Mouse (Mus musculus): ENCODE measurements around the gene Iqch. TPM values are rescaled to one million over a fixed set of nuclear protein-coding genes. Genes with fewer than 3 reads are reported as not detected.

The Iqch gene
- polyA plus RNA-seq, 1 experiment from 2014 or later, result 0.17 TPM

DNA sequence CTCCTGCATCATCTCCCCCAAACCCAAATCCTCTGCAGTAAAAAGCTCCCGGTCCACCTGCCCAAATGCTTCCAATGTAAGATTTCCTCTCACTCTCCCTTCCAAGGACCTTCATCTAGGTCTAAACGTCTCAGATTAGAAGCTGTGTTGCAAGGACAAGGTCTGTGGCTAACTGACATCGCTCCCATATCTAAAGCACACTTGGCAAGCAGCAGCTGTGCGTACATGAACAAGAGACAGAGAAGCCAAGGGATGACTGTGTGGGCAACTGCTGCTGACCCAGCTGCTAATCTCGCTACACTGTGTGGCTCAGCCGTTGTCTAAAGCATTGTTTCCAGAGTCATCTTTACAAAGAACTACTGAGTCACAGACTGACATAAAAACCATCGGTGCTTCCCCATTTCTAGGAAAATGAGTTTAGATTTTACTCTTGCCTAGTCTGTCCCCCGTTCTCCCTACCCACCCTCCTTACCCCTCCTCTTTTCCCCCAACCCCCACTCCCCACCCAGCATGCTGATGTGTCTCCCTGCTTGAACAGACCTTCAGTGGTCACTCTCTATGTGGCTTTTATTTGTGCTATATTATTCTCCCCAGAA, 10.5 kb downstream of the Iqch start:
- no peak overlapping the region for H3K27ac ChIP-seq (replicated peaks; ENCODE audit: low read depth, low read length)
- H3K27me3 ChIP-seq (ENCODE audit: control insufficient read depth, insufficient read depth, low read length), result no peaks in the 10 kb centered on the region
- H3K9me3 ChIP-seq (ENCODE audit: control insufficient read depth, low read length), result no peaks in the 10 kb centered on the region; the same call in 1 of the 2 replicates
- no peak for ATAC-seq (ENCODE audit: insufficient number of reproducible peaks, low FRiP score, low TSS enrichment, low read depth)
- no peaks in the 10 kb centered on the region for H3K36me3 ChIP-seq (ENCODE audit: control insufficient read depth, insufficient read depth, low read length)
- no peak overlapping the region for H3K4me3 ChIP-seq (ENCODE audit: low read depth, low read length)
- no peak overlapping the region for H3K4me2 ChIP-seq (ENCODE audit: low read depth, severe bottlenecking)
- no peak for DNase-seq (ENCODE audit: low spot score)
- H3K4me1 ChIP-seq (ENCODE audit: control insufficient read depth, insufficient read depth, low read length), result peaks cover 18% of the 10 kb centered on the region; the same call in 1 of the 2 replicates
- no peak overlapping the region for H3K9ac ChIP-seq (ENCODE audit: low read length)
- WGBS, result 89% methylated on average over 8 of the region's 8 CpGs

DNA sequence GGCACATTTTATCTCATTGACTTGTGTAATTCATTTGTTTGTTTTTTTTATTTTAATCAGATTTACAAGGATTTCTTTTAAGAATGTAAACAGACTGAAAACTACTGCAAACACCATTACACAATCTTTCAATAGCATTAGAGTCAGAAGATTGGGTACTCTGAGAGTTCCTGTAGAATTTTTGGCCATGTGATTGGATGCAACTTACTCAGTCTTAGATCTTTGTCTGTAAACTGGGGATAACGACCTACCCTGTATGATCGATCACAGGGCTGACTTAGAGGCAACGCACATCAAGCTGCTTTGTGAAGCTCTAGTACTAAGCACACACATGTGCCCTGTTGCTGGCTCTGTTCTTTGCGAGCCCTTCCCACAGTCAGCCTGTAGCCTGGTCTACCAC, 11.7 kb downstream of the Iqch start:
- peaks cover 14% of the 10 kb centered on the region; the same call in 1 of the 2 replicates for H3K4me1 ChIP-seq (ENCODE audit: control insufficient read depth, insufficient read depth, low read length)
- no peak overlapping the region for H3K4me2 ChIP-seq (ENCODE audit: low read depth, severe bottlenecking)
- no peaks in the 10 kb centered on the region; the same call in 1 of the 2 replicates for H3K9me3 ChIP-seq (ENCODE audit: control insufficient read depth, low read length)
- H3K27me3 ChIP-seq (ENCODE audit: control insufficient read depth, insufficient read depth, low read length), result no peaks in the 10 kb centered on the region
- DNase-seq (ENCODE audit: low spot score) (no peak), ATAC-seq (ENCODE audit: insufficient number of reproducible peaks, low FRiP score, low TSS enrichment, low read depth) (no peak)
- H3K27ac ChIP-seq (replicated peaks; ENCODE audit: low read depth, low read length), result no peak overlapping the region
- no peak overlapping the region for H3K4me3 ChIP-seq (ENCODE audit: low read depth, low read length)
- WGBS, result 84% methylated on average over 4 of the region's 4 CpGs
- no peak overlapping the region for H3K9ac ChIP-seq (ENCODE audit: low read length)
- H3K36me3 ChIP-seq (ENCODE audit: control insufficient read depth, insufficient read depth, low read length), result no peaks in the 10 kb centered on the region

DNA sequence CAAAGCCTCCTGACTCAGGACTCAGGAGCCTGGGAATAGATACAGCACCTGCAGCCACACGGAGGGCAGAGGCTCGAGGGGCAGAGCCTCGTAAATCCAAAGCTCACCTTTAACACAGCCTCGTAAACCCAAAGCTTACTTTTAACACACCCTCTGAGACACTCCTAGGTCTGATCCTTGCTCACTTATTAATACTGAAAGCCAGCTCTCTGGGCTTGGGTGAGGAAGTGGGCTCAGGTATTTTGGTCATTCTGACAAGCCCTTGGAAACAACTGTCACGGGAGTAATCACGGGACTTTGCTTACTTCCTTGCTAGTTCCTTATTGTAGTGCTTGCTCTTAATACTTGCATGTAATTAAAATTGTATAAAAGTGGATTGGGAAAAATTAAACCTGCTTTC, 13.1 kb downstream of the Iqch start:
- WGBS, result 35% methylated on average over 6 of the region's 6 CpGs
- Histone ChIP-seq H3K27ac (replicated peaks; ENCODE audit: low read depth, low read length) (no peak overlapping the region), H3K36me3 (ENCODE audit: control insufficient read depth, insufficient read depth, low read length) (no peaks in the 10 kb centered on the region), H3K9me3 (ENCODE audit: control insufficient read depth, low read length) (no peaks in the 10 kb centered on the region; the same call in 1 of the 2 replicates), H3K27me3 (ENCODE audit: control insufficient read depth, insufficient read depth, low read length) (no peaks in the 10 kb centered on the region), H3K4me2 (ENCODE audit: low read depth, severe bottlenecking) (no peak overlapping the region), H3K9ac (ENCODE audit: low read length) (no peak overlapping the region), H3K4me3 (ENCODE audit: low read depth, low read length) (no peak overlapping the region), H3K4me1 (ENCODE audit: control insufficient read depth, insufficient read depth, low read length) (0 out of 2 replicates have a peak, but pooled peaks cover 4% of the 10 kb centered on the region)
- ATAC-seq (ENCODE audit: insufficient number of reproducible peaks, low FRiP score, low TSS enrichment, low read depth) (no peak), DNase-seq (ENCODE audit: low spot score) (no peak)

DNA sequence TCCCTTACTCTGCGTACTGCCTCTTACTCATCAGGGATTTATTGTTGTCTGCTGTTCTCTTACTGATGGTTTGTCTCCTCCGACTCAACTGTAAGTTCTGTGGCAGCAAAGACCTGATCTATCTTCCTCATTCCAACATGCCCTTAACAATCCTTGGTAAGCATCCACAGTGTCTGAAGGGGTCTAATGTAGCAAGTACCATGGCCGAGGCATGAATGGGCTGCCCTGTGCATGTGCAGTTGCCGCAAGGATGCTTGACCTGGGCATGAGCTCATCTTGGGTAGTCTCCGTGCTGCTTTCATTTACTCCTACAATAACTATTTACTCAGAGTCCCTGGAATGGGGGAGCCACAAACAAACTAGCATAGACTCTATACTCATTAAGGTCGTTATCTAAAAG, 17.0 kb downstream of the Iqch start:
- WGBS, result 89% methylated on average over 6 of the region's 6 CpGs
- no peaks in the 10 kb centered on the region; the same call in 1 of the 2 replicates for H3K9me3 ChIP-seq (ENCODE audit: control insufficient read depth, low read length)
- DNase-seq (ENCODE audit: low spot score), result no peak

DNA sequence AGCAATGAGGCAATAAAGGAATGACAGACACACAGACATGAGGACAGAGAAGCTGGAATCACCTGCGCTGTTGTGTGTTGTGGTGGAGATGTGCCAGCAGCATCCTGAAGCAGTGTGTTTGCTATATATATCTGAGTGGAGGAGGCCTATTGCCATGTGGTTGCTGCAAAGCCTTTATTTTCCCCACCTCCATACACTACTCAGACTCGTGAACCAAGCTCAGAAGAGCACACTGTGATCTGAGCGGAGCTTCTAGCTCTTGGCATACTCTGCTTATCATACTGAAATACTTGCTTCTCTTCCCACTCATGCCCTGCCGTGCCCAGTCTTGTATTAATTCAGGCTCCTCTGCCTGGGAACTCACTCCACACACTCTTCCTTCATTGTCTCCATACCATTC, 20.5 kb downstream of the Iqch start:
- Histone ChIP-seq H3K27ac (replicated peaks; ENCODE audit: low read depth, low read length) (no peak overlapping the region), H3K9ac (ENCODE audit: low read length) (no peak overlapping the region), H3K4me2 (ENCODE audit: low read depth, severe bottlenecking) (no peak overlapping the region), H3K4me3 (ENCODE audit: low read depth, low read length) (no peak overlapping the region), H3K4me1 (ENCODE audit: control insufficient read depth, insufficient read depth, low read length) (no peaks in the 10 kb centered on the region), H3K36me3 (ENCODE audit: control insufficient read depth, insufficient read depth, low read length) (no peaks in the 10 kb centered on the region), H3K9me3 (ENCODE audit: control insufficient read depth, low read length) (no peaks in the 10 kb centered on the region), H3K27me3 (ENCODE audit: control insufficient read depth, insufficient read depth, low read length) (no peaks in the 10 kb centered on the region)
- 84% methylated on average over 4 of the region's 4 CpGs for WGBS
- DNase-seq (ENCODE audit: low spot score) (no peak), ATAC-seq (ENCODE audit: insufficient number of reproducible peaks, low FRiP score, low TSS enrichment, low read depth) (no peak)

More for the DNA sequence above, 17.0 kb downstream of the Iqch start:
- H3K9ac ChIP-seq (ENCODE audit: low read length), result no peak overlapping the region
- H3K4me1 ChIP-seq (ENCODE audit: control insufficient read depth, insufficient read depth, low read length), result 0 out of 2 replicates have a peak, but pooled peaks cover 4% of the 10 kb centered on the region
- no peaks in the 10 kb centered on the region for H3K27me3 ChIP-seq (ENCODE audit: control insufficient read depth, insufficient read depth, low read length)
- no peak overlapping the region for H3K4me2 ChIP-seq (ENCODE audit: low read depth, severe bottlenecking)
- ATAC-seq (ENCODE audit: insufficient number of reproducible peaks, low FRiP score, low TSS enrichment, low read depth), result no peak
- H3K4me3 ChIP-seq (ENCODE audit: low read depth, low read length), result no peak overlapping the region
- H3K27ac ChIP-seq (replicated peaks; ENCODE audit: low read depth, low read length), result no peak overlapping the region
- no peaks in the 10 kb centered on the region for H3K36me3 ChIP-seq (ENCODE audit: control insufficient read depth, insufficient read depth, low read length)

DNA sequence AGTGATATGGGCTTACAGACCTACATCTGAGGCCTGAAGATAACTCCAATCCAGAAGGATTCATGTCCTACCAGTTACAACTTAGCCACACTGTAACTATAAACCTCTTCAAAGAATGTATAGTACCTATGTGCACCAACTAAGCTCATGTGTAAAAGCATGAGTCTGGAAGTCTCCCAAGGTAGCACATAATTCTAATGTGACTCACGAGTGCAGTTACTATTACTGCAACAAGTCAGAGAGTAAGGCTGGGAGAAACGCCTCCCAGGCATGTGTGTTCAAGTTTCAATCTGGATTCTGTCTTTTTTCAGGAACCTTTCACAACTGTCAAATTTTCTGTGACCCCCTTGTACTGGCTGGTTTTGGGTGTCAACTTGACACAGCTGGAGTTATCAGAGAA, 22.2 kb downstream of the Iqch start:
- no peaks in the 10 kb centered on the region for H3K27me3 ChIP-seq (ENCODE audit: control insufficient read depth, insufficient read depth, low read length)
- no peak for ATAC-seq (ENCODE audit: insufficient number of reproducible peaks, low FRiP score, low TSS enrichment, low read depth)
- no peaks in the 10 kb centered on the region for H3K36me3 ChIP-seq (ENCODE audit: control insufficient read depth, insufficient read depth, low read length)
- DNase-seq (ENCODE audit: low spot score), result no peak
- no peaks in the 10 kb centered on the region for H3K4me1 ChIP-seq (ENCODE audit: control insufficient read depth, insufficient read depth, low read length)
- no peak overlapping the region for H3K4me3 ChIP-seq (ENCODE audit: low read depth, low read length)
- no peak overlapping the region for H3K9ac ChIP-seq (ENCODE audit: low read length)
- WGBS, result 68% methylated on average over 2 of the region's 2 CpGs
- no peak overlapping the region for H3K4me2 ChIP-seq (ENCODE audit: low read depth, severe bottlenecking)
- no peaks in the 10 kb centered on the region for H3K9me3 ChIP-seq (ENCODE audit: control insufficient read depth, low read length)
- no peak overlapping the region for H3K27ac ChIP-seq (replicated peaks; ENCODE audit: low read depth, low read length)

DNA sequence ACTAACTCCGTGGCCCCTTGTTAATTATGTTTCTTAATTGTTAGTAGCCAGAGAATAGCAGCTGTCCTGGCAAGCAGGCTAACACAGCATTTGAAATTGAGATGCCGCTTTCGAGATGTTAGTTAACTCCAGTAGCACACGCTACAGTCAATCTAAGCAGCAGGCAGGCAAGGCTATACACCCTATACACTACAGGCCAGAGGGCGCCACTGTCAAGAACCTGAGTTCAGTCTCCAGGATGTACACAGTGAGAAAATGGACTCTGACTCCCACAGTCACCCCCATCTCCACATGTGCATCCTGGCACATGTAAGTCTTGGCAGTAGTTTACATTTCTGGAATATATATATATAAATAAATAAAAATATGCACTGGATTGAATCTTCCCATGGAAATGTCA, 22.6 kb downstream of the Iqch start:
- ATAC-seq (ENCODE audit: insufficient number of reproducible peaks, low FRiP score, low TSS enrichment, low read depth), result no peak
- H3K27ac ChIP-seq (replicated peaks; ENCODE audit: low read depth, low read length), result no peak overlapping the region
- no peaks in the 10 kb centered on the region for H3K4me1 ChIP-seq (ENCODE audit: control insufficient read depth, insufficient read depth, low read length)
- H3K4me2 ChIP-seq (ENCODE audit: low read depth, severe bottlenecking), result no peak overlapping the region
- no peak overlapping the region for H3K9ac ChIP-seq (ENCODE audit: low read length)
- no peaks in the 10 kb centered on the region for H3K36me3 ChIP-seq (ENCODE audit: control insufficient read depth, insufficient read depth, low read length)
- DNase-seq (ENCODE audit: low spot score), result no peak
- no peak overlapping the region for H3K4me3 ChIP-seq (ENCODE audit: low read depth, low read length)
- H3K27me3 ChIP-seq (ENCODE audit: control insufficient read depth, insufficient read depth, low read length), result no peaks in the 10 kb centered on the region
- no peaks in the 10 kb centered on the region for H3K9me3 ChIP-seq (ENCODE audit: control insufficient read depth, low read length)
- WGBS, result 80% methylated on average over 5 of the region's 5 CpGs

DNA sequence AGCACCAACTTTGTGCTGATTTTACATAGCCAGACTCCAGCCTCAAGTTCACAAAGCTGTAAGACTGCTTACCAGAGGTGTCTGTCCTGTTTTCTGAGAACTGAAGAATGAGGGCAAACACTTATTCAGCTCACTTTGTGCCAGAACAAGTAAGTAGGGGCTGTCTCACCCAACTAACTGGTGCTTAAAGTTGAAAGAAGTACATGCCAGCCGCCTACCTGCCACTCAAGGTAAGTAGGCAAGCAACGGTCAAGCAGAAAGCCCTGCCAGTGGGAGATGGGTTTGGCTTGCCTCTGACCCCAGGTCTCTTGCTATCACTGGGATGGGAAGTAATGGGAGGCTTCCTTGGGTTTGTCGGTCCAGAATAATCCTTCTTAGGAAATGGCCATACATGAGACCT, 24.8 kb downstream of the Iqch start:
- no peak overlapping the region for H3K27ac ChIP-seq (replicated peaks; ENCODE audit: low read depth, low read length)
- H3K27me3 ChIP-seq (ENCODE audit: control insufficient read depth, insufficient read depth, low read length), result no peaks in the 10 kb centered on the region
- H3K4me1 ChIP-seq (ENCODE audit: control insufficient read depth, insufficient read depth, low read length), result no peaks in the 10 kb centered on the region
- no peaks in the 10 kb centered on the region for H3K36me3 ChIP-seq (ENCODE audit: control insufficient read depth, insufficient read depth, low read length)
- 89% methylated on average over 3 of the region's 3 CpGs for WGBS
- ATAC-seq (ENCODE audit: insufficient number of reproducible peaks, low FRiP score, low TSS enrichment, low read depth) (no peak), DNase-seq (ENCODE audit: low spot score) (no peak)
- H3K4me2 ChIP-seq (ENCODE audit: low read depth, severe bottlenecking), result no peak overlapping the region
- H3K9me3 ChIP-seq (ENCODE audit: control insufficient read depth, low read length), result no peaks in the 10 kb centered on the region
- no peak overlapping the region for H3K4me3 ChIP-seq (ENCODE audit: low read depth, low read length)
- H3K9ac ChIP-seq (ENCODE audit: low read length), result no peak overlapping the region

DNA sequence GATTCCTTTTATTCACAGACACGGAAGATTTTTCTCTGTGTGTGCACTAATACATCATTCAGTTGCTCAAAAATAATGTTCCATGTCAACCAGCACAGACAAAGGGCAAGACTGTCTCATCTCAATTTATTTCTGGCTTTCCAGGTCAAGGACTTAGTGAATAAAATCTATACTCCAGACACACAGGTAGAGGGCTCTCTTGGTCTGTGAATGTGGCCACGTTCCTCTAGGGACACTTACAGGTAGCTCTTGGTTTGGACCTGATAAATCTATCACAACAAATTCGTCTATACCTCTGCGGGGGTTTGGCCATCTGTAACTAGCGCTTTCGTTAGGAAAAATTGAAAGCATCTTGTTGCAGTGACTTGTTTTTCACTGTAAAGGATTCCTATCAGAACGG, 29.4 kb downstream of the Iqch start:
- WGBS, result 69% methylated on average over 7 of the region's 7 CpGs
- DNase-seq (ENCODE audit: low spot score), result no peak
- ATAC-seq (ENCODE audit: insufficient number of reproducible peaks, low FRiP score, low TSS enrichment, low read depth), result no peak
- Histone ChIP-seq H3K4me1 (ENCODE audit: control insufficient read depth, insufficient read depth, low read length) (peaks cover 13% of the 10 kb centered on the region), H3K27me3 (ENCODE audit: control insufficient read depth, insufficient read depth, low read length) (no peaks in the 10 kb centered on the region), H3K4me2 (ENCODE audit: low read depth, severe bottlenecking) (no peak overlapping the region), H3K4me3 (ENCODE audit: low read depth, low read length) (no peak overlapping the region), H3K9me3 (ENCODE audit: control insufficient read depth, low read length) (no peaks in the 10 kb centered on the region), H3K9ac (ENCODE audit: low read length) (no peak overlapping the region), H3K36me3 (ENCODE audit: control insufficient read depth, insufficient read depth, low read length) (no peaks in the 10 kb centered on the region), H3K27ac (replicated peaks; ENCODE audit: low read depth, low read length) (no peak overlapping the region)
